Mouse (Mus musculus) layer of hippocampus, postnatal 36 days (tissue): ENCODE measurements at regions not wholly inside any gene's neighbourhood (a gene's known extent, or its start where the extent isn't known, plus 50 kb on each side); places are given as distances from the start of the nearest gene placed in this dataset.

Source experiments
- DNase-seq, 2 experiments: peaks; one replicate each; pipeline ENCODE4 v3.0.0; 2022

- DNase-seq = no peak
Measured at GRCm38 (mm10) chr3:41172306-41173215, 89.7 kb upstream of the Pgrmc2 start.

- DNase-seq = no peak
Measured at GRCm38 (mm10) chr3:41171772-41172171, 88.9 kb upstream of the Pgrmc2 start.

GRCm38 (mm10) chr3:41171310-41171709, 88.5 kb upstream of the Pgrmc2 start:
- DNase-seq = no peak

GRCm38 (mm10) chr3:41170566-41170965, 87.7 kb upstream of the Pgrmc2 start:
- DNase-seq = no peak

- no peak for DNase-seq
Measured at GRCm38 (mm10) chr3:41169430-41169829, 86.6 kb upstream of the Pgrmc2 start.

- DNase-seq = no peak
Measured at GRCm38 (mm10) chr3:41168181-41168967, 85.5 kb upstream of the Pgrmc2 start.

GRCm38 (mm10) chr3:41167476-41167875, 84.6 kb upstream of the Pgrmc2 start:
- DNase-seq = no peak

- DNase-seq = no peak
Measured at GRCm38 (mm10) chr3:41164736-41165135, 81.9 kb upstream of the Pgrmc2 start.

GRCm38 (mm10) chr3:41163767-41164166, 80.9 kb upstream of the Pgrmc2 start:
- no peak for DNase-seq

- DNase-seq = no peak
Measured at GRCm38 (mm10) chr3:41162514-41162913, 79.7 kb upstream of the Pgrmc2 start.

GRCm38 (mm10) chr3:41160648-41161047, 77.8 kb upstream of the Pgrmc2 start:
- no peak for DNase-seq

GRCm38 (mm10) chr3:41158314-41158973, 75.6 kb upstream of the Pgrmc2 start:
- no peak for DNase-seq

GRCm38 (mm10) chr3:41157428-41157827, 74.6 kb upstream of the Pgrmc2 start:
- no peak for DNase-seq

GRCm38 (mm10) chr3:41156562-41156961, 73.7 kb upstream of the Pgrmc2 start:
- DNase-seq = no peak

GRCm38 (mm10) chr3:41155132-41155760, 72.4 kb upstream of the Pgrmc2 start:
- DNase-seq = no peak

- no peak for DNase-seq
Measured at GRCm38 (mm10) chr3:41154402-41154801, 71.6 kb upstream of the Pgrmc2 start.

GRCm38 (mm10) chr3:41151989-41152388, 69.1 kb upstream of the Pgrmc2 start:
- DNase-seq = no peak

- DNase-seq = no peak
Measured at GRCm38 (mm10) chr3:41140391-41140790, 57.5 kb upstream of the Pgrmc2 start.

GRCm38 (mm10) chr3:41137931-41138330, 55.1 kb upstream of the Pgrmc2 start:
- DNase-seq = no peak

- no peak for DNase-seq
Measured at GRCm38 (mm10) chr3:41132889-41133288, 50.0 kb upstream of the Pgrmc2 start.
